Mouse (Mus musculus) heart, adult 18-20 months (tissue): ENCODE results near the gene 2410004P03Rik. TPM values are rescaled to one million over a fixed set of nuclear protein-coding genes. Genes with fewer than 3 reads are reported as not detected.

Source experiments
- total RNA-seq, 2 experiments: library from RNA; stranded (reverse); gene quantifications; 2 replicates each; pipeline ENCODE4 v1.2.3; 2021

The 2410004P03Rik gene
- total RNA-seq, 2 experiments from 2014 or later: 1.2 TPM; not detected in 1

Other genes with a start within 250 kb of the 2410004P03Rik start
- gene Greb1, start 210.8 kb downstream of the 2410004P03Rik start, total RNA-seq: under 1 TPM; 0.27 to 0.33 TPM
- 10 to 100 TPM; 84.6 to 86.7 TPM for gene E2f6, start 200.8 kb downstream of the 2410004P03Rik start, total RNA-seq
- 10 to 100 TPM; 78.3 to 79.9 TPM for gene Rock2, start 116.8 kb downstream of the 2410004P03Rik start, total RNA-seq
- gene Pqlc3, start 11.3 kb downstream of the 2410004P03Rik start, total RNA-seq: 1 to 10 TPM; 1.8 to 3.7 TPM
- not detected for gene Kcnf1, start 165.2 kb upstream of the 2410004P03Rik start, total RNA-seq